Comparison of ENCODE assay signal across 7 mouse cellular contexts in the genomic region with DNA sequence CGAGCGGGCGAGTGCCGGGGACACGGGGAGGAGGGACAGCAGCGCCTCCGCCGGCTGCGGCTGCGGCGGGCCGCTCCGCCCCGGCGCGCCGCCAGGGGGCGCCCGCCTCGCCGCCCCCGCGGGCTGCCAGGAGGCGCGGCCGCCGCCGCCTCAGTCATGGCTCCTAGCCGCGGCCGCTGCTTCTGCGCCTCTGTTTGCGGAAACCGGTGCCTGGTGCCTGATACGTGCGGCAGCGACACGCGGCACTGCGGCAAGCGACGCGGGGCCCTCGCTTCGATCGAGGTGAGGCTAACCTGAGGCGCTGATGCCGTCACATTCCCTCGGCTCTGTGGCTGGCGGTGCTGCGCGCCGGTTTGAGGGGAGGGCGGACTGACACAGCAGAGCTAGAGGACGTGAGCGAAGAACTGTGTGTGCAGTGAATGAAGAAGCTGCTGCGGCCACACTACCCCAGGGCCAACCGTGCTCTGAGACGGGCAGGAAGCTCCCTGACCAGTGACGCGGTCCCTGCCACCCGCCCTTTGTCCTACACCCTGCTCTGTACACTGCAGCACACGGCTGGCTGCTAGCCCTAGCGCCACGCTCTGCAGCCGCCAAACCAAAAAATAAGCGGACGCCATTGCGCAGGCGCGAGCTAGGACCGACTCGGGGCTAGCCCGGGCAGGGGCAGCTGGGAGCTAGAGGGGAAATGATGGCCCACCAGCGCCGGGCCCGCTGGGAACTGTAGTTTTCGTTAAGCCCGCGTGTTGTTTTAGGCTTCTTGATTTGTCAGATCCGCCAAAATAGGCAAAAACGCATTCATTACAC. TPM values are rescaled to one million over a fixed set of nuclear protein-coding genes. Genes with fewer than 3 reads are reported as not detected.
DNase-seq lines count a peak whose midpoint lies in the region; ATAC-seq lines count a peak whose summit lies in the region.

No protein-coding gene starts in this region.

- no peaks in the 10 kb centered on the region for H3K36me3 ChIP-seq in intestine, embryonic 15.5 days
- peaks cover 8% of the 10 kb centered on the region; the same call in 1 of the 2 replicates for H3K36me3 ChIP-seq in midbrain, embryonic 10.5 days

- DNase-seq in adrenal gland, adult (ENCODE audit: inconsistent age in 2 of 2, low spot score in 1 of 2), result peak; percentile 95 to 98
- DNase-seq in embryo, embryonic 10.5 days (ENCODE audit: low spot score), result peak; percentile 98
- peak; percentile 93 for DNase-seq in gastrocnemius, postnatal 25 days
- peak; percentile 87 to 90 for DNase-seq in left cerebral cortex, postnatal 25 days (ENCODE audit: low spot score in 2 of 2)
- peak; percentile 96 for DNase-seq in midbrain, embryonic 10.5 days (ENCODE audit: low spot score)
- DNase-seq in right cerebral cortex, postnatal 4 days, result peak; percentile 92

- H3K4me3 ChIP-seq in intestine, embryonic 15.5 days (replicated peaks), result peak overlapping the region; percentile 90
- peak overlapping the region; percentile 83 for H3K4me3 ChIP-seq in midbrain, embryonic 10.5 days

- ATAC-seq in intestine, embryonic 15.5 days, result peak; percentile 96

- no peaks in the 10 kb centered on the region for H3K4me1 ChIP-seq in intestine, embryonic 15.5 days (replicated peaks)
- peaks cover 24% of the 10 kb centered on the region for H3K4me1 ChIP-seq in midbrain, embryonic 10.5 days

- intact Hi-C loops in left cerebral cortex, postnatal 25 days (cut with DNase I), result loop anchor here (2.0 to 5.0 kb wide), 2 partner anchors 96 to 210 kb away; partner anchors contain the start of gene Mapt

- H3K4me2 ChIP-seq in intestine, embryonic 15.5 days (replicated peaks), result peak overlapping the region; percentile 58

- no peaks in the 10 kb centered on the region for H3K9me3 ChIP-seq in intestine, embryonic 15.5 days
- no peaks in the 10 kb centered on the region for H3K9me3 ChIP-seq in midbrain, embryonic 10.5 days (replicated peaks)

- under 1% methylated on average over 76 of the region's 82 CpGs for WGBS in intestine, embryonic 15.5 days
- under 1% methylated on average over 81 of the region's 82 CpGs for WGBS in midbrain, embryonic 10.5 days

- H3K27ac ChIP-seq in intestine, embryonic 15.5 days, result peak overlapping the region; percentile 100
- peak overlapping the region; percentile 100 for H3K27ac ChIP-seq in midbrain, embryonic 10.5 days (replicated peaks)

- peak overlapping the region; percentile 99 for H3K9ac ChIP-seq in intestine, embryonic 15.5 days

- H3K27me3 ChIP-seq in intestine, embryonic 15.5 days (replicated peaks), result no peaks in the 10 kb centered on the region
- no peaks in the 10 kb centered on the region for H3K27me3 ChIP-seq in midbrain, embryonic 10.5 days (ENCODE audit: low read depth, poor library complexity, severe bottlenecking)

RNA-seq across cellular contexts. Expression of gene Kansl1, which starts 26.1 kb away (rescaled TPM):
- total RNA-seq in gastrocnemius, postnatal 25 days (2021), result 10 to 100 TPM; 18.1 to 18.6 TPM
- 16.0 and 17.2 TPM in 2 replicates for polyA plus RNA-seq in intestine, embryonic 15.5 days (2015; fragmentation: Nextera tagmentation; extraction: Ambion mirVana)
- 10 to 100 TPM; 71.0 to 75.6 TPM for total RNA-seq in left cerebral cortex, postnatal 25 days (2021)
- 24.5 and 27.9 TPM in 2 replicates for polyA plus RNA-seq in midbrain, embryonic 10.5 days (2016; fragmentation: Nextera tagmentation; extraction: Ambion mirVana)

Comparison
In these comparisons a context has a peak if more than half of its experiments do, and no peak if none do; other contexts are left out.
1. Peak in every context shown above with its lines: DNase-seq, ATAC-seq, H3K4me3 ChIP-seq and H3K27ac ChIP-seq.